Mouse (Mus musculus) midbrain, embryonic 12.5 days (tissue): ENCODE data around the gene Tuba4a. TPM values are rescaled to one million over a fixed set of nuclear protein-coding genes. Genes with fewer than 3 reads are reported as not detected.

Experiments used
- ATAC-seq: fragments of 200-750 bp; cut with Nextera tagmentation; 2 replicates; pipeline ENCODE4 v1.8.0; 2017; ENCODE audit warnings: low read depth, moderate TSS enrichment, moderate library complexity; ENCODE audit not compliant: low FRiP score
- H3K27ac ChIP-seq: fragments of 300-500 bp; sonication (generic); replicated peaks from 2 replicates; pipeline ENCODE4 v1.5.1; 2016; ENCODE audit warnings: mild to moderate bottlenecking
- H3K27me3 ChIP-seq: fragments of 300-500 bp; sonication (generic); 2 replicates; pipeline ENCODE4 v1.6.1; 2016; ENCODE audit warnings: mild to moderate bottlenecking
- H3K36me3 ChIP-seq: fragments of 300-500 bp; sonication (generic); 2 replicates; pipeline ENCODE4 v1.6.1; 2016
- H3K4me1 ChIP-seq: fragments of 300-500 bp; sonication (generic); 2 replicates; pipeline ENCODE4 v1.6.1; 2016
- H3K4me2 ChIP-seq: fragments of 300-500 bp; sonication (generic); replicated peaks from 2 replicates; pipeline ENCODE4 v1.6.1; 2016; ENCODE audit warnings: mild to moderate bottlenecking, moderate library complexity
- H3K4me3 ChIP-seq: fragments of 300-500 bp; sonication (generic); 2 replicates; pipeline ENCODE4 v1.5.1; 2016; ENCODE audit warnings: mild to moderate bottlenecking
- H3K9ac ChIP-seq: fragments of 300-500 bp; sonication (generic); replicated peaks from 2 replicates; pipeline ENCODE4 v1.6.1; 2016; ENCODE audit warnings: mild to moderate bottlenecking, moderate library complexity
- H3K9me3 ChIP-seq: fragments of 300-500 bp; sonication (generic); 2 replicates; pipeline ENCODE4 v1.6.1; 2016; ENCODE audit warnings: mild to moderate bottlenecking
- WGBS: fragments of 180-500 bp; shearing (Covaris S2); methylation state at CpG from one replicate; pipeline ENCODE4 v1.1.7; 2016; 5-methylcytosine and 5-hydroxymethylcytosine counted together
- polyA plus RNA-seq: library from polyadenylated mRNA; unstranded; fragments of >200 nt; fragmentation: Nextera tagmentation; extraction: Ambion mirVana; gene quantifications from 2 replicates; pipeline ENCODE4 v1.2.1, GENCODE M21; 2016

Tuba4a gene
- polyA plus RNA-seq, 1 experiment from 2014 or later, result 5.9 TPM

GRCm38 (mm10) chr1:75191622-75192402 lies 27.9 kb downstream of the Tuba4a start, which contains the start of the genes Ankzf1 and Atg9a:
Gene Ankzf1 (plus strand): TSS chr1:75192151.
Gene Atg9a (minus strand): TSS chr1:75192196.
- Histone ChIP-seq H3K9ac (peak within 1 kb of the TSS; percentile 83), H3K36me3 (peaks cover 29% of the 10 kb centered on the region), H3K9me3 (no peaks in the 10 kb centered on the region), H3K27me3 (no peaks in the 10 kb centered on the region), H3K27ac (peak within 1 kb of the TSS; percentile 87), H3K4me3 (peak within 1 kb of the TSS; percentile 68), H3K4me1 (peaks cover 24% of the 10 kb centered on the region), H3K4me2 (peak within 1 kb of the TSS; percentile 96)
- WGBS, result under 1% methylated on average over 48 of the region's 56 CpGs
- peak; percentile 99 for ATAC-seq

GRCm38 (mm10) chr1:75191258-75191621 lies 28.4 kb downstream of the Tuba4a start:
- Histone ChIP-seq H3K9me3 (no peaks in the 10 kb centered on the region), H3K4me3 (peak overlapping the region; percentile 68), H3K27ac (peak overlapping the region; percentile 87), H3K36me3 (peaks cover 29% of the 10 kb centered on the region), H3K4me2 (peak overlapping the region; percentile 96), H3K27me3 (no peaks in the 10 kb centered on the region), H3K9ac (peak overlapping the region; percentile 83), H3K4me1 (peaks cover 24% of the 10 kb centered on the region)
- WGBS, result 41% methylated on average over 5 of the region's 5 CpGs
- ATAC-seq, result no peak

- no peak for ATAC-seq
- Histone ChIP-seq H3K36me3 (peaks cover 29% of the 10 kb centered on the region), H3K27ac (no peak overlapping the region), H3K4me1 (peaks cover 24% of the 10 kb centered on the region), H3K9ac (peak overlapping the region; percentile 31; the same call in 1 of the 2 replicates), H3K9me3 (no peaks in the 10 kb centered on the region), H3K4me3 (no peak overlapping the region), H3K4me2 (peak overlapping the region; percentile 96), H3K27me3 (no peaks in the 10 kb centered on the region)
- 77% methylated on average over 2 of the region's 2 CpGs for WGBS
Observed at GRCm38 (mm10) chr1:75190577-75190976, 29.1 kb downstream of the Tuba4a start.

- H3K27me3 ChIP-seq, result no peaks in the 10 kb centered on the region
- no peaks in the 10 kb centered on the region for H3K9me3 ChIP-seq
- no peak overlapping the region for H3K4me2 ChIP-seq
- 91% methylated on average over 2 of the region's 2 CpGs for WGBS
- peaks cover 20% of the 10 kb centered on the region for H3K4me1 ChIP-seq
- peaks cover 48% of the 10 kb centered on the region for H3K36me3 ChIP-seq
- ATAC-seq, result no peak
- no peak overlapping the region for H3K4me3 ChIP-seq
- no peak overlapping the region for H3K9ac ChIP-seq
- no peak overlapping the region for H3K27ac ChIP-seq
Observed at GRCm38 (mm10) chr1:75187914-75188483, 31.7 kb downstream of the Tuba4a start.

GRCm38 (mm10) chr1:75187126-75187525 lies 32.5 kb downstream of the Tuba4a start:
- no peak for ATAC-seq

GRCm38 (mm10) chr1:75185495-75185894 lies 34.2 kb downstream of the Tuba4a start:
- Histone ChIP-seq H3K36me3 (peaks cover 65% of the 10 kb centered on the region), H3K9ac (no peak overlapping the region), H3K9me3 (no peaks in the 10 kb centered on the region), H3K27me3 (no peaks in the 10 kb centered on the region), H3K27ac (no peak overlapping the region), H3K4me3 (no peak overlapping the region), H3K4me1 (0 out of 2 replicates have a peak, but pooled peaks cover 11% of the 10 kb centered on the region), H3K4me2 (no peak overlapping the region)
- WGBS, result 94% methylated on average over 11 of the region's 11 CpGs
- no peak for ATAC-seq

More at GRCm38 (mm10) chr1:75187126-75187525, 32.5 kb downstream of the Tuba4a start:
- Histone ChIP-seq H3K9me3 (no peaks in the 10 kb centered on the region), H3K9ac (no peak overlapping the region), H3K36me3 (peaks cover 57% of the 10 kb centered on the region), H3K4me3 (no peak overlapping the region), H3K4me2 (no peak overlapping the region), H3K27me3 (no peaks in the 10 kb centered on the region), H3K27ac (no peak overlapping the region), H3K4me1 (peaks cover 17% of the 10 kb centered on the region)

GRCm38 (mm10) chr1:75182160-75182559 lies 37.5 kb downstream of the Tuba4a start:
- Histone ChIP-seq H3K27ac (no peak overlapping the region), H3K4me2 (no peak overlapping the region), H3K9me3 (no peaks in the 10 kb centered on the region), H3K9ac (no peak overlapping the region), H3K27me3 (no peaks in the 10 kb centered on the region), H3K4me3 (no peak overlapping the region), H3K4me1 (peaks cover 23% of the 10 kb centered on the region), H3K36me3 (peaks cover 57% of the 10 kb centered on the region)
- WGBS, result 75% methylated on average over 4 of the region's 4 CpGs
- ATAC-seq, result no peak

- H3K9ac ChIP-seq, result no peak overlapping the region
- H3K27me3 ChIP-seq, result no peaks in the 10 kb centered on the region
- no peak overlapping the region for H3K4me2 ChIP-seq
- H3K27ac ChIP-seq, result no peak overlapping the region
- 84% methylated on average over 4 of the region's 4 CpGs for WGBS
- no peak for ATAC-seq
- no peak overlapping the region for H3K4me3 ChIP-seq
- no peaks in the 10 kb centered on the region for H3K9me3 ChIP-seq
- H3K4me1 ChIP-seq, result peaks cover 23% of the 10 kb centered on the region
- H3K36me3 ChIP-seq, result peaks cover 56% of the 10 kb centered on the region
Observed at GRCm38 (mm10) chr1:75181377-75181870, 38.2 kb downstream of the Tuba4a start.

GRCm38 (mm10) chr1:75180741-75181140 lies 38.9 kb downstream of the Tuba4a start:
- H3K4me3 ChIP-seq, result peak overlapping the region; percentile 61
- peak overlapping the region; percentile 99 for H3K4me2 ChIP-seq
- peaks cover 23% of the 10 kb centered on the region for H3K4me1 ChIP-seq
- no peaks in the 10 kb centered on the region for H3K9me3 ChIP-seq
- 49% methylated on average over 6 of the region's 7 CpGs for WGBS
- peak; percentile 21; the same call in 1 of the 2 replicates for ATAC-seq
- H3K9ac ChIP-seq, result no peak overlapping the region
- H3K27me3 ChIP-seq, result no peaks in the 10 kb centered on the region
- peaks cover 54% of the 10 kb centered on the region for H3K36me3 ChIP-seq
- no peak overlapping the region for H3K27ac ChIP-seq

- peak within 1 kb of the TSS; percentile 71 for H3K9ac ChIP-seq
- peak within 1 kb of the TSS; percentile 63 for H3K27ac ChIP-seq
- H3K4me3 ChIP-seq, result peak within 1 kb of the TSS; percentile 61
- H3K4me2 ChIP-seq, result peak within 1 kb of the TSS; percentile 99
- ATAC-seq, result peak; percentile 93
- WGBS, result under 1% methylated on average over 31 of the region's 31 CpGs
- H3K9me3 ChIP-seq, result no peaks in the 10 kb centered on the region
- peaks cover 23% of the 10 kb centered on the region for H3K4me1 ChIP-seq
- H3K27me3 ChIP-seq, result no peaks in the 10 kb centered on the region
- peaks cover 54% of the 10 kb centered on the region for H3K36me3 ChIP-seq
Observed at GRCm38 (mm10) chr1:75180105-75180590, 39.5 kb downstream of the Tuba4a start, which contains the start of gene Abcb6. Gene Abcb6 (minus strand): TSS chr1:75180392.

- no peaks in the 10 kb centered on the region for H3K9me3 ChIP-seq
- peak overlapping the region; percentile 61 for H3K4me3 ChIP-seq
- WGBS, result 12% methylated on average over 23 of the region's 23 CpGs
- peaks cover 54% of the 10 kb centered on the region for H3K36me3 ChIP-seq
- peak overlapping the region; percentile 63 for H3K27ac ChIP-seq
- H3K9ac ChIP-seq, result peak overlapping the region; percentile 71
- peak; percentile 50; the same call in 1 of the 2 replicates for ATAC-seq
- H3K27me3 ChIP-seq, result no peaks in the 10 kb centered on the region
- H3K4me2 ChIP-seq, result peak overlapping the region; percentile 99
- H3K4me1 ChIP-seq, result peaks cover 23% of the 10 kb centered on the region
Observed at GRCm38 (mm10) chr1:75179334-75180104, 40.1 kb downstream of the Tuba4a start.
